Mouse (Mus musculus) kidney, embryonic 16.5 days (tissue): ENCODE data around the gene Cenpa. TPM values are rescaled to one million over a fixed set of nuclear protein-coding genes. Genes with fewer than 3 reads are reported as not detected.

ENCODE experiments used
- ATAC-seq: fragments of 200-750 bp; cut with Nextera tagmentation; 2 replicates; pipeline ENCODE4 v1.8.0; 2017; ENCODE audit warnings: moderate TSS enrichment; ENCODE audit not compliant: low FRiP score, low TSS enrichment
- H3K27ac ChIP-seq: fragments of 300-500 bp; sonication (generic); 2 replicates; pipeline ENCODE4 v1.5.1; 2014; ENCODE audit warnings: low read length
- H3K27me3 ChIP-seq: fragments of 300-500 bp; sonication (generic); 2 replicates; pipeline ENCODE4 v1.6.1; 2014; ENCODE audit warnings: low read length, control low read depth, mixed read lengths; ENCODE audit not compliant: insufficient read depth
- H3K36me3 ChIP-seq: fragments of 300-500 bp; sonication (generic); 2 replicates; pipeline ENCODE4 v1.6.1; 2014; ENCODE audit warnings: low read length, control low read depth, mixed read lengths; ENCODE audit not compliant: insufficient read depth
- H3K4me1 ChIP-seq: fragments of 300-500 bp; sonication (generic); 2 replicates; pipeline ENCODE4 v1.6.1; 2014; ENCODE audit warnings: low read length, control low read depth, mixed read lengths; ENCODE audit not compliant: insufficient read depth
- H3K4me2 ChIP-seq: fragments of 300-500 bp; sonication (generic); replicated peaks from 2 replicates; pipeline ENCODE4 v1.6.1; 2014; ENCODE audit warnings: low read depth, low read length
- H3K4me3 ChIP-seq: fragments of 300-500 bp; sonication (generic); 2 replicates; pipeline ENCODE4 v1.5.1; 2014; ENCODE audit warnings: mild to moderate bottlenecking, low read length
- H3K9ac ChIP-seq: fragments of 300-500 bp; sonication (generic); replicated peaks from 2 replicates; pipeline ENCODE4 v1.6.1; 2014; ENCODE audit warnings: low read length
- H3K9me3 ChIP-seq: fragments of 300-500 bp; sonication (generic); 2 replicates; pipeline ENCODE4 v1.6.1; 2016; ENCODE audit warnings: low read length, control low read depth
- WGBS: fragments of 180-500 bp; shearing (Covaris S2); extraction: QIAGEN DNeasy Blood & Tissue Kit; methylation state at CpG from one replicate; pipeline ENCODE4 v1.1.7; 2014; 5-methylcytosine and 5-hydroxymethylcytosine counted together
- polyA plus RNA-seq: library from polyadenylated mRNA; unstranded; fragments of >200 nt; fragmentation: Nextera tagmentation; extraction: Ambion mirVana; gene quantifications from 2 replicates; pipeline ENCODE4 v1.2.1, GENCODE M21; 2015

Gene Cenpa
- 266 and 282 TPM in 2 replicates for polyA plus RNA-seq

DNA sequence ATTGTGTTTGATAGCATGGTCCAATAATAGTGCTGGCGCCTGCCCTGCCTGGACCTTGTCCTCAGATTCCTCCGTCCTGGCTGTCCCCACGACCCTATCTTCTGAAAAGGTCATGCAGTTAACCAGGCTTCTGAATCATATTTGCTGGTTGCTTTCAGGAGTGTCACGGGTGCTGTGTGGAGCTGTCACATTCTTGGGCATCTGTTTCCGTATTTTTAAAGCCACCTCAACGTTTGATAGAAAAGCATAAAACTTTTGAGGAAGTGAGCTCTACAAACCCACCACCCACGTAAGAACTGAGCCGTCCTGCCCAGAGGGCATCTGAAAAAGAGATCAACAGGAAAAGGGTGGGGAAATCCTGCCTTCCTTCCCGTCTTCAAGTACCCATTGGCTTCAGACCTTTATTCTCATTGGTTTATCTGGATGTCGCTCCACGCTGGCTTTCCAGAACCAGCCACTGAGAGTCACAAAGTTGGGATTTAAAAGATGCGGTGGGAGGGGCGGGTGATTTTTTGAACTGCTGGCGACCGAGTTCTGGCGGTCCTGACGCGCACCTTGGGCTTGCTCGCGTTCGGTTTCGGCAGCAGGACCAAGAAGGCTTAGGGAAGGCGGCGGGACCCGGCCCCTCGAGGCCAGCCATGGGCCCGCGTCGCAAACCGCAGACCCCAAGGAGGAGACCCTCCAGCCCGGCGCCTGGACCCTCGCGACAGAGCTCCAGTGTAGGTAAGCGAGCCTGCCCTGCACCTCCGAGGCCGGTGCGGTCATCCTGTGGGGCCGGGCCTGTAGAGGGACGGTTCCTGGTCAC is at the start of gene Cenpa:
Gene Cenpa (plus strand): TSS at position 387 of the 805 bp plus-strand sequence.
- Histone ChIP-seq H3K4me1 (peaks cover 22% of the 10 kb centered on the region), H3K27me3 (no peaks in the 10 kb centered on the region), H3K9me3 (no peaks in the 10 kb centered on the region), H3K4me3 (peak within 1 kb of the TSS; percentile 93), H3K27ac (peak within 1 kb of the TSS; percentile 92), H3K36me3 (peaks cover 12% of the 10 kb centered on the region), H3K9ac (peak within 1 kb of the TSS; percentile 91), H3K4me2 (peak within 1 kb of the TSS; percentile 60)
- ATAC-seq = peak; percentile 97
- under 1% methylated on average over 40 of the region's 40 CpGs for WGBS

GRCm38 (mm10) chr5:30617357-30617756 is 49.2 kb upstream of the Cenpa start:
- ATAC-seq = no peak
- Histone ChIP-seq H3K4me2 (no peak overlapping the region), H3K27me3 (peaks cover 4% of the 10 kb centered on the region)

DNA sequence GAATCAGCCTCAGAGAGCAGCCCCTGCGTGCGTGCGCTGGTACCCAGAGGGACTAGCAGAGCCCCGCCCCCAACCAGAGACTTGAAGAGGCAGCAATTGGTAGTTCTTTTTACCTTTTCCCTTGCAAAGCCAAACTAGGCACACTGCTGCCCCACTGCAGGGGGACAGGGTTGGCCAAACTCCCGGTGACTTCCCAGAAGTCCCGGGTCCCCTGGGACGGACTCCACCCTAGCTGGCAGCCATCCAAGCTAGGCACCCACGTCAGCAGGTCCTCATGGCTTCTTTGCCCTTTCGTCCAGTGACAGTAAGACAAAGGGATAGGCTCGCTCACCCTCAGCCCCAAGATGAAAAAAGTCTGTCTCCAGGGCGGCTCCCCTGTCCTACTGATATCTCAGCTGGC is 48.7 kb upstream of the Cenpa start:
- Histone ChIP-seq H3K4me2 (no peak overlapping the region), H3K9ac (no peak overlapping the region), H3K4me1 (peaks cover 25% of the 10 kb centered on the region), H3K9me3 (no peaks in the 10 kb centered on the region), H3K27me3 (peaks cover 9% of the 10 kb centered on the region), H3K36me3 (no peaks in the 10 kb centered on the region), H3K27ac (no peak overlapping the region), H3K4me3 (no peak overlapping the region)
- WGBS = 36% methylated on average over 11 of the region's 11 CpGs
- ATAC-seq = no peak

More at GRCm38 (mm10) chr5:30617357-30617756, 49.2 kb upstream of the Cenpa start:
- Histone ChIP-seq H3K4me3 (no peak overlapping the region), H3K27ac (no peak overlapping the region), H3K9me3 (no peaks in the 10 kb centered on the region), H3K4me1 (peaks cover 20% of the 10 kb centered on the region), H3K9ac (no peak overlapping the region), H3K36me3 (no peaks in the 10 kb centered on the region)
- 22% methylated on average over 3 of the region's 3 CpGs for WGBS

GRCm38 (mm10) chr5:30618376-30619003 is 48.1 kb upstream of the Cenpa start:
- Histone ChIP-seq H3K27ac (no peak overlapping the region), H3K4me1 (peaks cover 26% of the 10 kb centered on the region), H3K9me3 (no peaks in the 10 kb centered on the region), H3K4me2 (no peak overlapping the region), H3K9ac (no peak overlapping the region), H3K4me3 (no peak overlapping the region), H3K36me3 (no peaks in the 10 kb centered on the region), H3K27me3 (peaks cover 11% of the 10 kb centered on the region)
- WGBS = 64% methylated on average over 8 of the region's 8 CpGs
- no peak for ATAC-seq

DNA sequence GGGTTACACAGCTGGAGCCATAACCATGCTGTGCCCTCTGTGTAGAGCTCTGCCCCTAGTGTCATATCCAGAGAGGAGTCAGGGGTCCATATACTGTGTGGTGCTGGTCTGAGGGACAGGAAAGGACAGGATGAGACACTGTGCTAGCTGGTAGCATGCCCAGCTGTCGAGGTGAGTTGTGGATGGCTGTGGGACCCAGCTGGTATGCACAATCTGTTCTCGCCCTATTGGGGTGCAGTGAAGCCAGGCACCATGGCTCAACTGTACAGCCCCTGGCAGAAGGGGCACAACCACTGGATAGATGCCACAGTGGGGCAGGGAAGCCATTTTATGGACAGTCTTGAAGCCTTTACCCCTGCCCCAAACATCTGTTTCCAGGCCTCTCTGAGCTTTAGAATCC is 47.4 kb upstream of the Cenpa start:
- Histone ChIP-seq H3K4me1 (peaks cover 24% of the 10 kb centered on the region), H3K27ac (no peak overlapping the region), H3K4me2 (no peak overlapping the region), H3K36me3 (no peaks in the 10 kb centered on the region), H3K9me3 (no peaks in the 10 kb centered on the region), H3K27me3 (peaks cover 11% of the 10 kb centered on the region), H3K9ac (no peak overlapping the region), H3K4me3 (no peak overlapping the region)
- no peak for ATAC-seq
- WGBS = 70% methylated on average over 2 of the region's 2 CpGs

GRCm38 (mm10) chr5:30620567-30620966 is 46.0 kb upstream of the Cenpa start:
- Histone ChIP-seq H3K36me3 (no peaks in the 10 kb centered on the region), H3K27ac (no peak overlapping the region), H3K4me3 (no peak overlapping the region), H3K9me3 (no peaks in the 10 kb centered on the region), H3K9ac (no peak overlapping the region), H3K27me3 (peaks cover 11% of the 10 kb centered on the region), H3K4me2 (no peak overlapping the region), H3K4me1 (peaks cover 17% of the 10 kb centered on the region)
- 98% methylated on average over 20 of the region's 20 CpGs for WGBS
- no peak for ATAC-seq

GRCm38 (mm10) chr5:30621211-30621790 is 45.3 kb upstream of the Cenpa start:
- Histone ChIP-seq H3K36me3 (no peaks in the 10 kb centered on the region), H3K4me2 (no peak overlapping the region), H3K4me3 (no peak overlapping the region), H3K27me3 (peaks cover 11% of the 10 kb centered on the region), H3K27ac (no peak overlapping the region), H3K4me1 (peaks cover 17% of the 10 kb centered on the region), H3K9ac (no peak overlapping the region), H3K9me3 (no peaks in the 10 kb centered on the region)
- 91% methylated on average over 9 of the region's 9 CpGs for WGBS
- ATAC-seq = no peak

DNA sequence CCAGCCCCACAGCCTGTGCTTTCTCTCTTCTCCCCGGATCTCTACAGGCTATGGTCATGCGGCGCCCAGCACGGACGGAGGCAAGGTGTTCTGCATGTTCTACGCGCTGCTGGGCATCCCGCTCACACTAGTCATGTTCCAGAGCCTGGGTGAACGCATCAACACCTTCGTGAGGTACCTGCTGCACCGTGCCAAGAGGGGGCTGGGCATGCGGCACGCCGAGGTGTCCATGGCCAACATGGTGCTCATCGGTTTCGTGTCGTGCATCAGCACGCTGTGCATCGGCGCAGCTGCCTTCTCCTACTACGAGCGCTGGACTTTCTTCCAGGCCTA is 44.8 kb upstream of the Cenpa start:
- H3K4me1 ChIP-seq = peaks cover 17% of the 10 kb centered on the region
- peak overlapping the region; percentile 50 for H3K4me3 ChIP-seq
- ATAC-seq = no peak; the same call in 1 of the 2 replicates
- peak overlapping the region; percentile 66; the same call in 1 of the 2 replicates for H3K9ac ChIP-seq
- WGBS = 52% methylated on average over 22 of the region's 22 CpGs
- H3K9me3 ChIP-seq = no peaks in the 10 kb centered on the region
- H3K36me3 ChIP-seq = no peaks in the 10 kb centered on the region
- H3K4me2 ChIP-seq = peak overlapping the region; percentile 80
- H3K27me3 ChIP-seq = peaks cover 11% of the 10 kb centered on the region
- H3K27ac ChIP-seq = no peak overlapping the region

- ATAC-seq = peak; percentile 71
- H3K27ac ChIP-seq = no peak overlapping the region
- no peaks in the 10 kb centered on the region for H3K36me3 ChIP-seq
- H3K4me1 ChIP-seq = peaks cover 17% of the 10 kb centered on the region
- WGBS = 3% methylated on average over 69 of the region's 69 CpGs
- H3K9me3 ChIP-seq = no peaks in the 10 kb centered on the region
- H3K4me2 ChIP-seq = peak overlapping the region; percentile 80
- peak overlapping the region; percentile 50 for H3K4me3 ChIP-seq
- peaks cover 11% of the 10 kb centered on the region for H3K27me3 ChIP-seq
- peak overlapping the region; percentile 66 for H3K9ac ChIP-seq
Measured at GRCm38 (mm10) chr5:30622177-30622840, 44.3 kb upstream of the Cenpa start.
